Mouse (Mus musculus): ENCODE data around the gene Cd151.

- TF ChIP-seq POLR2A (IDR thresholded peaks at IDR 0.05; ENCODE audit: low read depth, low read length) (no peak), CTCF (IDR thresholded peaks at IDR 0.05; ENCODE audit: extremely low read depth, insufficient read length, insufficient replicate concordance, low read depth, low read length) (no peak)
These were observed 39.1 kb downstream of the Cd151 start for GRCm38 (mm10) chr7:141506278-141506677.

Measured in small intestine, adult 2 months (tissue).